Mouse (Mus musculus) ES-Bruce4 (cell line): ENCODE measurements around the gene Gm30302. TPM values are rescaled to one million over a fixed set of nuclear protein-coding genes. Genes with fewer than 3 reads are reported as not detected.

Experiments
- H3K27ac ChIP-seq: 2 replicates; pipeline ENCODE4 v1.5.1; 2012; ENCODE audit warnings: low read length, inconsistent platforms; ENCODE audit not compliant: insufficient read depth
- H3K27me3 ChIP-seq: 2 replicates; pipeline ENCODE4 v1.6.1; 2012; ENCODE audit warnings: mild to moderate bottlenecking, low read length, inconsistent platforms; ENCODE audit not compliant: control insufficient read depth, poor library complexity, insufficient read depth, severe bottlenecking
- H3K36me3 ChIP-seq: 2 replicates; pipeline ENCODE4 v1.6.1; 2012; ENCODE audit warnings: inconsistent platforms, mild to moderate bottlenecking, low read length, moderate library complexity; ENCODE audit not compliant: control insufficient read depth, poor library complexity, insufficient read depth, severe bottlenecking
- H3K4me1 ChIP-seq: one replicate; pipeline ENCODE4 v1.8.1; 2011; ENCODE audit warnings: low read length; ENCODE audit not compliant: control insufficient read depth, insufficient read depth
- H3K4me3 ChIP-seq: 2 replicates; pipeline ENCODE4 v1.5.1; 2011; ENCODE audit warnings: low read depth, mild to moderate bottlenecking, low read length
- H3K9ac ChIP-seq: 2 replicates; pipeline ENCODE4 v1.6.1; 2012; ENCODE audit warnings: low read depth, mild to moderate bottlenecking, inconsistent platforms; ENCODE audit not compliant: poor library complexity, severe bottlenecking
- H3K9me3 ChIP-seq: replicated peaks from 2 replicates; pipeline ENCODE4 v1.6.1; 2012; ENCODE audit warnings: mild to moderate bottlenecking, low read length, inconsistent platforms; ENCODE audit not compliant: control insufficient read depth, poor library complexity, insufficient read depth, severe bottlenecking
- CTCF ChIP-seq: IDR thresholded peaks from one replicate; pipeline ENCODE4 v1.8.1; 2011; ENCODE audit warnings: low read depth, low read length
- EP300 ChIP-seq: IDR thresholded peaks from 2 replicates; pipeline ENCODE4 v1.6.1; 2011; ENCODE audit warnings: low read depth, low read length; ENCODE audit not compliant: insufficient read depth
- POLR2A ChIP-seq: IDR thresholded peaks from one replicate; pipeline ENCODE4 v1.8.1; 2011; ENCODE audit warnings: low read length; ENCODE audit not compliant: insufficient read depth
- polyA plus RNA-seq: library from polyadenylated mRNA; stranded (reverse); fragments of >200 nt; gene quantifications from 2 replicates; pipeline ENCODE4 v1.2.4, GENCODE M21; 2011; ENCODE audit warnings: low read depth; ENCODE audit not compliant: missing spikeins, insufficient read depth, insufficient read length

The Gm30302 gene
- polyA plus RNA-seq, 1 experiment: not detected

DNA sequence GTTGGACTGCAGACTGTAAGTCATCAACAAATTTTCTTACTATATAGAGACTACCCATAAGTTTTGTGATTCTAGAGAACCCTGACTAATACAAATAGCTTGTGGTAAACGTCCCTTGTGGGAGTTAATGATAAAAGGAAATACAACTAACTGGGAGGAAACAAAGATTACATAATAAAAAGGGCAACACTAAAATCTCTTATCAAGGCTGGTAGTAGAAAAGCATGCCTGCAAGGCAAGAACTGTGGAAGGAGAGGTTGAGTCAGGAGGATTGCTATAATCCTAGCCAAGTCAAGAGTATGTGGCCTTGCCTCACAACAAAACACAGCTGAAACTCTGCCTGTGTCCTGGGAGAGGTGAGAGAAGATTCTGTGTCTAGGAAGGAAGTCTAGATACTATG is 38.1 kb downstream of the Gm30302 start:
- Histone ChIP-seq H3K4me3 (no peak overlapping the region), H3K27ac (no peak overlapping the region), H3K9me3 (no peaks in the 10 kb centered on the region), H3K9ac (no peak overlapping the region), H3K27me3 (no peaks in the 10 kb centered on the region; the same call in 1 of the 2 replicates), H3K36me3 (no peaks in the 10 kb centered on the region), H3K4me1 (no peaks in the 10 kb centered on the region)
- TF ChIP-seq POLR2A (no peak), CTCF (no peak), EP300 (no peak)

DNA sequence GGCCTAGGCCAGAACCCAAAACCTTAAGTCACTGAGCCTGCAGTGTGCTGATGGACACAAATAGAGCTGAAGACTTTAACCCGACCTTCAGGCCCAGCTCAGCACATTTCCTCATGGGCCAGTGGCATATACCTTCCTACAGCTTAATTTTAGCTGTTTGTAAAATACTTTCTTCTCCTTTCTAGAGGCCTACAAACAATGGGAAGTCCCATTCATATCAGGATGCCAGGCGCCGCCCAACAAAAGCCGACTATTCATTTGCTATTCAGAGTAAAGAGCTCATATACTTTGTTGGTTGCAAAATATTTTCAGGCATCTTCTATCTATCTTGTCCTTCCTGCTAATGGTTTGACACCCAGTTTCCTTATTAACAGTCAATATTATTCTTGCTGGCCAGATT is 40.8 kb downstream of the Gm30302 start:
- no peaks in the 10 kb centered on the region for H3K9me3 ChIP-seq
- H3K9ac ChIP-seq: no peak overlapping the region
- H3K27me3 ChIP-seq: no peaks in the 10 kb centered on the region; the same call in 1 of the 2 replicates
- no peak overlapping the region for H3K27ac ChIP-seq
- H3K4me3 ChIP-seq: no peak overlapping the region
- TF ChIP-seq CTCF (no peak), EP300 (no peak), POLR2A (no peak)
- H3K36me3 ChIP-seq: no peaks in the 10 kb centered on the region
- no peaks in the 10 kb centered on the region for H3K4me1 ChIP-seq

DNA sequence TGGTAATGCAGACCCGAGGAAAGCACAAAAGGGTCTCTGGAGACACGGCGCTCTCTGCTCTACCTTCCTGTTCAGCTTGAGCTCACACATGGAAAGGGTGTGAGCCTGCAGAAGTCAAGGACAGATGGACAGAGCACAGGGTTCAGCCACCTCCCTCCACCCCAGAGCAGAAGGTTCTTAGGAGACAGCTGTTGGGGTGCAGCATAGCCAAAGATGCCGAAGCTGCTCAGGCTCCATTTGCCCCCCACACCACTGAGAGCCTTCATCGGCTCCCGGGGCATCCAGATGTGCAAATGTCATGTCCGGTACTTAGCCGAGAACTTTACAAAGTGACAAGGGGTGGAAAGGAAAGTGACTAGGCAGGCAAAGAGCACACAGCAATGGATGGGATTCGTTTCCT is 42.2 kb downstream of the Gm30302 start:
- Histone ChIP-seq H3K9ac (no peak overlapping the region), H3K9me3 (no peaks in the 10 kb centered on the region), H3K27ac (no peak overlapping the region), H3K4me3 (no peak overlapping the region), H3K36me3 (no peaks in the 10 kb centered on the region), H3K4me1 (no peaks in the 10 kb centered on the region), H3K27me3 (no peaks in the 10 kb centered on the region; the same call in 1 of the 2 replicates)
- TF ChIP-seq EP300: no peak
- TF ChIP-seq POLR2A: no peak
- TF ChIP-seq CTCF: no peak

DNA sequence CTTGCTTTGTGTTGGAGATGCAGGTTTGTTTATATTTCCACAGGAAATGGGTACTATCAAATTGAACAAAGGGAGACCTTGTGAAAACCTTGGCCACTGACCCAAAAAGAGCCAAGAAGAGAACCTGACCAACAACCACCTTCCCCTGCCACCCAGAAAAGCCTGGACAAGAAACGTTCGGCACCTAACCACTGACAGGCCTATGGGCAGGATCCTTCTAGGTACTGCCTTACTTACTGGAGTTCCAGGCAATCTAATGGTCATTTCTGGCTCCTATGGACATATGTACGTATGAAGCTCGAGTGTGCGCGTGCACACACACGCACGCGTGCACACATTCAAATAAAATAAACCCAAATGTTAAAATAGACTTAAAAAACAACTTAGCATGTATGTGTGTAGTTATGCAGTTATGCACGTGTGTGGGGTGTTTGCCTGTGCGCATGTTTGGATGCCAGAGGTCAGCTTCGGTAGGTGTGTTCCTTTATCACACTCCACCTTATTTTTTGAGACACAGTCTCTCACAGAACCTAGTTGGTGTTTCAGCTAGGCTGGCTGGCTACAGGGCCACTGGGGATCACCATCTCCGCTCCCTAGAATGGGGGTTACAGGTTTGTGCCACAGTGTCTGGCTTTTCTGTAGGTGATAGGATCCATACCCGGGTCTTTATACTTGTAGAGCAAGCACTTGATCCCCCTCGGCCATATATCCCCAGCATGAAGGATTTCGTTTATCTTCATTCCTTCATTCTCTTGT is 57.3 kb downstream of the Gm30302 start:
- peaks cover 8% of the 10 kb centered on the region for H3K9me3 ChIP-seq
- no peak overlapping the region for H3K27ac ChIP-seq
- no peak overlapping the region for H3K4me3 ChIP-seq
- no peaks in the 10 kb centered on the region for H3K36me3 ChIP-seq
- TF ChIP-seq POLR2A: no peak
- no peak for TF ChIP-seq CTCF
- TF ChIP-seq EP300: no peak
- H3K4me1 ChIP-seq: no peaks in the 10 kb centered on the region
- no peaks in the 10 kb centered on the region for H3K27me3 ChIP-seq
- H3K9ac ChIP-seq: no peak overlapping the region

DNA sequence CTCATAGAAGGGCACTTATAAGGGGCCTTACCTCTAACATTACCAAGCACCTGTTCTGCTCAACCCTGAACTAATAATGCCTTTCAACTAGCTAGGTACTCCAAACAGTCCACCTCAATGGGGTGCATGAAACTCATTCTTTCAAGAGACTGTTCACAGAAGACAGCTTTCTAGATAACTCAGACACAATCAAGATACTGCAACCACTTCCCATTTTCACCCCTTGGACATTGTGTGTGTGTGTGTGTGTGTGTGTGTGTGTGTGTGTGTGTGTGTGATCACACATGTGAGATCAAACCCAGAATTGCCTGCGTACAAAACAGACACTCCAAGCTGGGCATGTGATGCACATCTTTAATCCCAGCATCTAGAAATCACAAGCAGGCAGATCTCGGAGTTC is 60.8 kb downstream of the Gm30302 start:
- H3K27me3 ChIP-seq: no peaks in the 10 kb centered on the region
- H3K4me3 ChIP-seq: no peak overlapping the region
- H3K9me3 ChIP-seq: no peaks in the 10 kb centered on the region
- H3K4me1 ChIP-seq: no peaks in the 10 kb centered on the region
- H3K27ac ChIP-seq: no peak overlapping the region
- TF ChIP-seq CTCF (no peak), EP300 (no peak), POLR2A (no peak)
- peaks cover 22% of the 10 kb centered on the region for H3K36me3 ChIP-seq
- no peak overlapping the region for H3K9ac ChIP-seq

DNA sequence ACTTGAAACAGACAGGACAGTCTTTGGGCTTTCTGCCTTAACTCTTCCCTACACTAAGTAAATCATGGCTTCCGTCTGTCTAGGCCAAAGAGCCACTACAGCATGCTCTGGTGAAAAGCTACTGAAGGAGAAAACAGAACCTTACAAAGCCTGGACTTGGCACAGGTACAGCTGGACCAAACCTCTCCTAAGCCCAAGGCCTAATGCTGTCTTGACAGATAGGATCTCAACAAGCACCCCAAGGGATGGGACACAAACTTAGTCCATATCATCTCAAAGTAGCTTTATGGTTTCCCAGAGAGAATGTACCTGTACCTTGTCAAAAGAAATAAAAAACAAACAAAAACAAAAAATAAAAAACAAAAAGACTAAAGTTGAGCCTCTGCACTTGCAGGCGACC is 62.4 kb downstream of the Gm30302 start:
- Histone ChIP-seq H3K27ac (no peak overlapping the region), H3K9me3 (no peaks in the 10 kb centered on the region), H3K36me3 (peaks cover 38% of the 10 kb centered on the region), H3K4me3 (no peak overlapping the region), H3K27me3 (no peaks in the 10 kb centered on the region), H3K9ac (no peak overlapping the region), H3K4me1 (no peaks in the 10 kb centered on the region)
- TF ChIP-seq CTCF (no peak), POLR2A (no peak), EP300 (no peak)

Other genes starting within 250 kb of the Gm30302 start
- gene Omd, start 216.5 kb downstream of the Gm30302 start, polyA plus RNA-seq: not detected in 2 replicates
- gene Ogn, start 191.0 kb downstream of the Gm30302 start, polyA plus RNA-seq: 0.24 and 0.26 TPM in 2 replicates
- 25.6 and 27.2 TPM in 2 replicates for gene Cenpp, start 146.2 kb downstream of the Gm30302 start, polyA plus RNA-seq
- gene Nol8, start 145.9 kb downstream of the Gm30302 start, polyA plus RNA-seq: 52.0 and 58.4 TPM in 2 replicates
- gene Iars, start 116.9 kb downstream of the Gm30302 start, polyA plus RNA-seq: 263 and 268 TPM in 2 replicates